Mouse (Mus musculus) right cerebral cortex, postnatal 25 days (tissue): ENCODE data around the gene Macrod2.

ENCODE experiments used
- DNase-seq: peaks from one replicate; pipeline ENCODE4 v3.0.0; 2022

Gene Macrod2

DNA sequence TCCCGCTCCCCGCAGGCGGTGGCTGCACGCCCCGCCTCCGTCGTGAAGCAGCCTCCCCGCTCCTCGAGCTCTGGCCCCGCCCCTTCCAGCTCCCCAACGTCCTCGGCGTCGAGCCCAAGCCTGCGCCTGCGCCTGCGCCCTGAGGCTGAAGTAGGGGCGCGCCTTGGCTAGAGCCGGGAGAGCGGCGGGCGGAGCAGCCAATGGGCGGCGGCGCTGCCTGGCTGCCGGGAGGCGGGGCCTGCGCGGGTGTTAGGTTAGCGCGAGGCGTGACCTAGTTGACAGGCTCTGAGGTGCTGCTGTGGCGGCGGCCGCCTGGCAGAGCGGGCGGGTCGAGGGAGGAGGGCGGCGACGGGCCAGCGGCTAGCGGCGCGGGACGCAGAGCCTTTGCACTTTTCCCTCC is at the start of gene Macrod2:
Macrod2 (plus strand) TSS at position 131 of the 400 bp plus-strand sequence.
- DNase-seq, result peak; percentile 99

GRCm38 (mm10) chr2:140359905-140360304 is 35.2 kb upstream of the Macrod2 start:
- no peak for DNase-seq

DNA sequence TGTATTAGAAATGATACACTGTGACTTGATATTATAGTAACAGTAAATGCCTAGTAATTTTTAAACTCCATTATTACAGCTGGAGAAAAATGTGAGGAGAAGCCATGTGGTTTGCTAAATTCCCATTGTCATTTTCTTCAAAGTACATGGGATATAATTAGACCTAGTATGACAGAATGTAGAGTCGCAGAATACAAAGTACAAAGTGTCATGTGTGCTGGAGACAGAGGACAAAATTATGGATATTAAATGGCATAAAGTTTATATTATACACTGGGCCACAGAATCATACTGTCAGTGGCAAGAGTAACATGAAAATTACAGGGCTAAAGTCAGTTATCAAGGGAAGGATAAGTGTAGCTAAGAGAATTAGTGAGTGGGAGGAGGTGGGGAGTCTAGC is 30.3 kb upstream of the Macrod2 start:
- no peak for DNase-seq

DNA sequence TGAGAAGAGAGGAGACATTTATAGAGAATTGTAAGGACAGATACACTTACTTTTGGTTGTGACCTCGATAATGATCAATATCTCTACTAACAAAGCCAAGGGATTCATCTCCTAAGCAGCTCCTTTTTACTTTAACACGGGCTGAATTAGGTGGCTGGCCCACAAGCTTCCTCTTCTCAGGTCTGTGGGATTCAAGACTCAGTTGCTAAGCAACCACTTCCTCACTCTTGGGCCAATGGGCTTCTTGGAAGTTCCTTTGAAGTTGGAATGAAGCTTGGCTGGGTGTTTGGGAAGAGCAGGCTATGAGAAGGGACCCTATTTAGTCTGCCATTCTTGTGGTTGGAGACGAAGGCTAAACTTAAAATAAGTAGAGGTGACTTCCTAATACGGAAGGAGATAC is 5.6 kb upstream of the Macrod2 start, which contains the start of gene Sel1l2:
Sel1l2 (minus strand) TSS at position 182 of the 400 bp plus-strand sequence.
- DNase-seq, result no peak

GRCm38 (mm10) chr2:140395744-140396231 is 679 bp downstream of the Macrod2 start:
- peak; percentile 49 for DNase-seq

- no peak for DNase-seq
These were observed 30.7 kb downstream of the Macrod2 start for GRCm38 (mm10) chr2:140425844-140426243.

GRCm38 (mm10) chr2:140427283-140427682 is 32.2 kb downstream of the Macrod2 start:
- no peak for DNase-seq

GRCm38 (mm10) chr2:140439081-140439480 is 44.0 kb downstream of the Macrod2 start:
- DNase-seq, result no peak

DNA sequence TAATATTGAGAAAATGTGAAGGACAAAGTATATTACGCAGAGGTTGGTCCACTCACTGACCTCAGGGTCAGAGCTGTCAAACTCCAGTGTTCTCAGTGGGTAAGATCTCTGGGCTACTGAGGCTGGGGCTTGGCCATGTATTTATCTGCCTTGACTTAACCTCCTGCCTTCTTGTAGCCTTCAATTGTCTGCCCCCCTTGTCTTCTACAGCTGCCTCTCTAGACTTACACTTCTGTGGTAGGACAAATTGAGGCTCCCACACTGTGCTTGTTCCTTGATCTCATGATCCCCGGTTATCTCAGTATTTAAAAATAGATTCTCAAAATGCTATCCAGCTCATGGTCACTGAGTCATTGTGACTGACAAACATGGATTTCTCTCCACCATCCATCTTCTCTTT is 53.5 kb downstream of the Macrod2 start:
- no peak for DNase-seq

GRCm38 (mm10) chr2:140475770-140476169 is 80.7 kb downstream of the Macrod2 start:
- no peak for DNase-seq

GRCm38 (mm10) chr2:140476891-140477290 is 81.8 kb downstream of the Macrod2 start:
- no peak for DNase-seq

DNA sequence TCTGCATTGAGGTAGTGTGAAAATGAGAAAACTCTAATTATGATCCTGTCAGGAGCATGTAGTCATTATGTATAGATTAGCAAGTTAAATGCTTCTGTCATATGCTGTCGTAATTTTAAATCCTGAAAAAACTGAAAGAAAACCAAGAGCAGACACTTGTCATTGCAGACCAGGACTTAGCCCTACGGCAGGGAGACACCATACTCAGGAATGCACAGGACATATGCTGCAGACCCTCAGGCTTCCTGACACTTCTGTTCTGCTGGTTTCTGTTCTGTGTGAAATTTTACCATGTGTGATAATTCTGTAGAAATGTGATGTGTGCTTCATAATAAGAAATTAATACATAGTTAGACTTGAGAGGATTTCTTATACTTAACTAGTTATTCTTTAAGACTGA is 87.5 kb downstream of the Macrod2 start:
- DNase-seq, result no peak

DNA sequence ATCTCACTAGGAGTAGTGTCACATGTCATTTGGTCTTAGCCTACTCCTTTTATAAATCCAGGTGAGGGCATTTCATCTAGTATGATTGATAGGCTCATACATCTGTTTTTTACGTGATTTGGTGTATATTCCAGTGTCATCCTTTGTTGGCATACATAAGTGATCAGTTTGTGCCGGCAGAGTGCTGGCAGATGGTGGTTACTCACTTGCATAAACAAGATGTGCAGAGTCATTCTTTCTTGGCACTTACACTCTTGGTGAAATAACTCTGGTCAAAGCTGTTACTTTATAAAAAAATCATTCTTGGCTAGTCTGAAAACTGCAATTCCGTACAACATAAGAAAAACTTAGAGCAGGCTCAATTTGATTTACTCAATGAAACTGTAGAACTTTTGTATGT is 102.6 kb downstream of the Macrod2 start:
- DNase-seq, result peak; percentile 32

DNA sequence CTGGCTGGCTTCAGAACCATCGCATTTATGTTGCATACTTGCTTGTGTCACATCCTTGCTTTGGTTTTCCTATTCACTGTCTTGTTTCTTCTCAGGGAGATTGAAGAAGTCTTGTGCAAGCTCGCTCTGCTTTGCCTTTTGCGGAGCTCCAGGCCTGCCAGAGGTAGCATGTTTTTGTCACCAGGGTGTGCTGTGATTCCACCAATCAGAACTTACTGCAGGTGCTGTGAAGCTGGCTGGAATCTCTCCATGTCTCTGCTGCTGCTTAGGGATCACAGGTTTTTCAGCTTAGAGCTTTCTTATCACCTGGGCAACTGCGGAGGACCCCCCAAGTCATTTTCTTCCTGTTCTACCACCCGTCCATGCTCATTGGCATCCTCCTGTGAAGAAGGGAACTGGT is 105.8 kb downstream of the Macrod2 start:
- DNase-seq, result peak; percentile 59

DNA sequence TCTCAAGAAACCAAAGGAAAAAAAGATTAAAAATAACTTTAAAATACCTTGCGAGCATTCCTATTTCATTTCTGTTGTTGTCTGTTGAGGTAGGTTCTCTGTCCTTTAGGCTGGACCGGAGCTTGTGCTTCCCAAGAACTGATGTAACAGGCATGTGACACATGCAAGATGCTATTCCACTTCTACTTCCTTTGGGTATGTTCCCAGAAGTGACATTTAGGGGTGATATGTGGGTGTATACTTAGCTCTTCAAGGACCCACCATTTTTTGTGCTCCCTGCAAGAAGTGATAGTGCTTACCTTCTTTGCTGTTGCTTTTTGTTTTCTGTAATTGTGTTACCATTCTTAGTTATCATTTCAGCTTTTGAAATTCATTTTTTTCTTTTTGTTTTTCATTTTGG is 126.4 kb downstream of the Macrod2 start:
- DNase-seq, result no peak

DNA sequence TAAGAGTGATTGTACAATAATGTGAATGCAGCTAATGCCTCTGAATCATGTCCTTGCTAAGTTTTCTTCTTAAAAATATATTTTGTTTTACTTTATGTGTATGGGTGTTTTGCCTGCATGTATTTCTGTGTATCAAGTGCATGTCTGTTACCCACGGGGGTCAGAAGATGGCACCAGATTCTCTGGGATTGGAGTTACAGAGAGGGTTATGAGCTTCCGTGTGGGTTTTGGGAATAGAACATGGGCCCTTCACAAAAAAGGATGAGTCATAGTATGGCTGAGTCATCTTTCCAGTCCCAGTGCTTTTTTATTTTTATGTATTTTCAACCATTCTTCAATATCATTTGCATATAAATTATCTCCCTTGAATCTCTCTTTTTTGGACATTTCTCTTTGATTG is 135.1 kb downstream of the Macrod2 start:
- DNase-seq, result no peak

GRCm38 (mm10) chr2:140532024-140532423 is 136.9 kb downstream of the Macrod2 start:
- no peak for DNase-seq

- DNase-seq, result no peak
These were observed 137.9 kb downstream of the Macrod2 start for GRCm38 (mm10) chr2:140532859-140533519.

DNA sequence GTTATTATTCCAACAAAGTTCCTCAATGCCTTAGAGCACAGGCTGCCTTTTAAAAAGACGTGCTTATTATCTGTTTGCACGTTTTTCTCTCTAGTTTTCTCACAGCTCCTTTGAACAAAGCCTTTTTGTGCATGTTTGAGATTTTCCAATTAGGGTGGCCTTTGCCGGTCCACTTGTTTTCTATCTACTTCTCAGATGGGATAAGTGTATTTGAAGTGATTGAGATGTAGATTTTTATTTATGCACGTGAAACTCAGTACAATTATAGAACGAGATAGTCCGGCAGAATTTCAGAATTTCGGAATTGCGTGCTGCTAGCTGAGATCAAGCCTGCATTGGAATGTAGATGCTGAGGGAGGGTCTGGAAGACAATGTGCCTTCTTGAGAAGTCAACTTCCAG is 138.5 kb downstream of the Macrod2 start:
- no peak for DNase-seq

DNA sequence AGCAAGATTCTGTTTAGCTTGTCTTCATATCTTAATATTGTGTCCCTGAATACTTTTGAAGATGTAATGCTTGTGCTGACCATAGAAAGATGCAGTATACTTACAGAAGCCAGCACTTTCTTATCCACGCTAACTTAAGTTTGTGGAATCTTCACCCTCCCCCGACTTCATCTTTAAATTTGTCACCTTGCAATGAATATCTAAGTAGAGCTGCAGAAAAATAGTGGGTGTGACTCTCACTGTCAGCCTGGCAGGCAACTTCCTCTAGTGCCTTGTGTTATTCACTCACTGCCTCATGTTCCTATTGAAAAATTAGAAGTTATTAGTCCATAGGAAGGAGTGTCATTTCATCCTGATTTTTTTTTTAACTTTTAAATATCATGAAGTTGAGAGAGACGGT is 139.5 kb downstream of the Macrod2 start:
- no peak for DNase-seq

DNA sequence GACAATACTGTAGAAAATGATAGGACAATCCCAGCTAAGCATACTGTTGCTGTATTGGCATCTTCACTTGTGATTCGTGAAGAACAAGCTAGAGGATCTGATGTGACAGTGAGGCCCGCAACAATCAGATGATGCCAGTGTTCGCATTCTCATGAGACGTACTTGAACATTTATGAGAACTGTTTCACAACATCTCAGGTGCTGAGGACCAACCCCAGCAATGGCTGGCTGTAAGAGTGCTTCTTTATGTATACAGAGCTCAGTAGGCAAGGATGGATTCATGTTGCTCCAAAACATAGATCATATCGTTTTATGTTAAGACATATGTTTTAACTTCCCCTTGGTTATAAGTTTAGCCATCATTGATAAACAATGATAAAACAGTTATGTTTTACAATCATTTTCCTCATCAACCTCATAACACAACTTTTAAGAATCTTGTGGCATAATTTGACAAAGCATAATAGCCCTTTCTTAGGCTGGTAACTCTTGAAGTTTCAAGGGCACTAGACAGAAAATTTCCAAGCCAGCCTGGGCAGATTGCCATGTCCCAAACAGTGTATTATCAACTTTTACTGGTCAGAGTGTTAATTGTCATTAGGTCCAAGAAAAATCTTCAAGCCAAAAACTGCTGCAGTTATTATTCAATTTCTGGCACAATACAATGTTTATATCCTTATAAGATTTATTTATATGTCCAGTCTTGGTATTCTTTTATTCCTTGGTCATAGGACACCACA is 140.9 kb downstream of the Macrod2 start:
- DNase-seq, result no peak

GRCm38 (mm10) chr2:140549286-140549685 is 154.2 kb downstream of the Macrod2 start:
- no peak for DNase-seq

DNA sequence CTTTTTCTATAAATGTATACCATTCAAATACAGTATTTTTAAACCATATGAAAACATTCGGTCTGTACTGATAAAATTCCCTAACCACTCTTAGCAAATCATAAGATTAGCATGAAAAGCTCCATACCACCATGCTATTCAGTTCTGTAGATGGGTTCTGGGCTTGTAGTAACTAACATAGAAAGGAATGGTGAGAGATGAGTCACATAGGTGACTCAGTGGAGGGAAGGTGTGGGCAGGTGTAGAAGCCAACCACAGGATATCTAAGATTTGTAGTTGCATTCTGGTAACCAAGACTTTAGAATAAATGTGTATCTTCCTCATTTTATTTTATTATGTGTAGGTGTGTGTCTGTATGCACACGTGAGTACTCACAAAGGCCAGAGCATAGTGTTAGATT is 166.3 kb downstream of the Macrod2 start:
- no peak for DNase-seq

DNA sequence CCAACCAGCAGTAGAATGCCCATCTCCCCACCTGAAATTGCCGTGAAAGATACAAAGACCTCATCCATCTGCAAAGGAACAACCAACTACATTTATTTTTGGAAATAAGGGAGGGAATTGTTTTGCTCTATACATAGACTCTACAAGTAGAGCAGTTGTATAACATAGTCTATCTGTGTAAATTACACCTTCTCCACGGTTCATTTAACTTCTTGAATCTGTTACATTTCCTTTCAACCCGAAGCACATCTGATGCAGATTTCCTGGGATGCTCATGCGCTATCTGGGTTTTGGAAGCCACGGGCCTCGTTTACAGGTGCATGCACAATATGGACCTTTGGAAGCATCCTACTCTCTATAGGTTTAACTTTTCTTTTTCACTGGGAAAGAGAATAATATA is 175.8 kb downstream of the Macrod2 start:
- DNase-seq, result no peak
